Mouse (Mus musculus) left cerebral cortex, adult 9 months (tissue): ENCODE measurements around the gene Pde4dip.

Experiments
- DNase-seq, 2 experiments: peaks; one replicate each; pipeline ENCODE4 v3.0.0; 2022; ENCODE audit warnings: low spot score in 2 of 2

The Pde4dip gene

DNA sequence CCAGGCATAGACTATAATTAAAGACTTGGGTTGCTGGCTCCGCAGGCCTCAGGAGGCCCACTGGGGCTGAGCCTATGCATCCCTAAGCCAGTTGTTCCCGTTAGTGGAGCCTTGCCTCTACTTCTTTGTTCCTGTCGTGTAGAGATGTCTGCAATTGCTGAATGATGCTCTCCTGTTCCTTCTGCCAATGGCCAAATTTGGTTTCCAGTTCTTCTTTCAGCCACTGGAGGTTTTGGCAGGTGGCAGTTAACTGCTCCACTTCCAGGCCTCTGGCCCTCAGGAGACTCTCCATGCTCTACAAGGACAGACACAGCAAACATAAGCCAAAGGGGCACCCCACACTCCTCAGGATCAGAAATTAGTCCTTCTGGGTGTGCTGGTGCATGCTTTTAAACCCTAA lies 135.6 kb downstream of the Pde4dip start:
- no peak for DNase-seq

DNA sequence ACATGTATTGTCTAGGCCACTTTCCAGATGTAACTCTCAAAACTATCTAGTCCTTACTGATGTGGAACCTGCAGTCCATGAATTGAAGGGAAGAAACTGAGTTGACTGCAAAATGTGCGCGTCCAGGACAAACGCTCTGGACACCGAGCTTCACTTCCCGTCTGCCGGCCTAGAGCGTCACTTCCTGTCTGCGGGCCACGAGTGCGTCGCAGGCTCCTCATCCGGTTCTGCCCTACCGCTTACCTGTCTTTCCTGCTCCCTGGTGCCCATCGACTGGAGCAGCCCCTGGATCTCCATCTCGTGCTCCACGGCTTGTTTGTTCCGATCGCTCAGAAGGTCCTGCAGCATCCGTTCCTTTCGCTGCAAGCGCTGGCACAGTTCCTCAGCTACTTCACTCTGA lies 136.9 kb downstream of the Pde4dip start:
- DNase-seq, result no peak

DNA sequence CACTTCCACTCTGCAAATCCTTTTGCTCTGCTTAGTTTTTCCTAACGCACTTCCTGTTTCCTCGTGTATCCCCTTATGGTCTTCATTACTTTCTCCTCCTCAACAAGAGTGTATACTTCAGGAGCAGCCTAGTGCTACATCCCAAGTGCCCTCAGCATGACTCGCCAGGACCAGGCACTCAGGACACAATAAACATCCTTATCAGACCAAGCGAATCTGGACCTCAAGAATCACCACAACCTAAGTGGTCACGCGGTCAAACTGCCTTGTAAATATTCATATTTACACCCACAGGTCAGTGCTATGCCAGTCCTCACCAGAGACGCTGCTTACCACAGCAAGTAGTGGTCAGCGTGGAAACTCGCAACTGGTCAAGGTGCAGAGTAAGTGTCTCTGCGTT lies 139.7 kb downstream of the Pde4dip start:
- no peak for DNase-seq

DNA sequence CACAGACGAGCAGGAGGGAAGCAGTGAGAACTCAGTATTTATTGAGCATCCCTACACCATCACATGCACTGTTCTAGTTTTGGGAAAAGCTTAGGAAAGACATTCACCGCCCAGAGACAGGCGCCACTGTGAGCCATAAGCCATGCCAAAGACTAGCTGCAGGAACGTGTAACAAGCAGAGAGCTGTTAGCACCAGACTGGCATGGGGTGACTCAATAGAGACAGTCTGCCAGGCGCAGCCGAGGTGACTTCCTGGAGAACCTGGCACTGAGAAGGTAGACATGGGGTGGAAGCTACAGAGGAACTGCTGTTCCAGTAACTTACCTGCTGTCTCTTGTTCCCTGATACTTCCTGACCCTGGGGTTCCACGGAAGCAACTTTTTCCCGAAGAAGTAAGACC lies 145.7 kb downstream of the Pde4dip start:
- DNase-seq, result no peak

DNA sequence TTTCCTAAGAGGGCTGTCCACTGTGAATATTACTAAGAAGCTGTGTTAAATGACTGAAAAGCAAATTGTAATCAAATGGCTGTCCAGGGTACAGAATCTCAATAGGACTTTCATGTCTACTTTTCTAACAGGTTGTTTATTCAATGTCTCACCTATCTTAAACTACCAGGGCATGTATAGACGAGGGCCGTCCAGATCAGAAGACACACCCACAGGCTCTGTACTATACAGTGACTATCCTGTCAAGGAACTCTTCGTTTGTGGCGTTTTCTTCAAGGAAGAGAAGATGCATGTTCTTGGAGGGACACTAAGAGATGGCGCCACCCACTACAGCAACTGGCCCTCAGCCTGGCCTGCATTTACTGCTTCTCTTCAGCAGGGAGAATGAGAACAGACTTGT lies 152.9 kb downstream of the Pde4dip start:
- no peak for DNase-seq

DNA sequence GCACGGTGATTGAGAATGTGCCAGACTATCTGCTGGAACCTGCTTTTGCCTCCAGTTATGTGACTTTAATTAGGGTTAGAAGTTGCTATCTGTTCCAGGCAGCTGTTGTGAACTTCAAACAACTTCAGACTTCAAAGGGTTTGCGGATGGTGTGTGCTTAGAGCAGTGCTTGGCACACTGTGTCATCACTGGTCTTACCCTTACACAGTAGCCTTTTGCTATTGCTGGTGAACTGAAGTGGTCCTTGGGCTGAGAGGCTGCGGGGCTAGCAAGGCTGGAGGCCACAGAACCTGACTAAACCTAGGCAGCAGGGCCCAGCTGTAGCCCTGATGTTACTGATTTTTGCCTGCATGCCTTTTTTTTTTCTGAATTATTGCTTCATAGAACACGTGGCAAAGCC lies 154.2 kb downstream of the Pde4dip start:
- DNase-seq, result no peak

DNA sequence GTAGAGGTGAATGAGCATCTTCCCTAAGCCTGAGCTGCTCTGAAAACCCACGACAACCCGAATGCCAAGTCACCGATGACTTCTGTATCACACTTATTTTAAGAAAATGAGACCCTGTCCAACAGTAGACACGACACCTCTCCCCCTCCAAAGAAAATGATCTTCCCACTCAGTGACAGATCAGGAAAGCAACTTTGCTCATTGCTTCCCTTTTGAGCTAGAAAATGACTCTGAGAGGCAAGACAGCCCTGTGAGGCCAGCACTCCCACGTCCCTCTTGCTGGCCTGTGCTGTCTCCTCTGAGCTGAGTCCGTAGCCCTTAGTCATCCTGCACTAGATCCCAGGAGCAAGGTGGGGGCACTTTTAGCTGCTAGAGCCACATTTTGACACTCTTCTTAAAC lies 155.9 kb downstream of the Pde4dip start:
- peak in 1 of 2 experiments; percentile 31 for DNase-seq

DNA sequence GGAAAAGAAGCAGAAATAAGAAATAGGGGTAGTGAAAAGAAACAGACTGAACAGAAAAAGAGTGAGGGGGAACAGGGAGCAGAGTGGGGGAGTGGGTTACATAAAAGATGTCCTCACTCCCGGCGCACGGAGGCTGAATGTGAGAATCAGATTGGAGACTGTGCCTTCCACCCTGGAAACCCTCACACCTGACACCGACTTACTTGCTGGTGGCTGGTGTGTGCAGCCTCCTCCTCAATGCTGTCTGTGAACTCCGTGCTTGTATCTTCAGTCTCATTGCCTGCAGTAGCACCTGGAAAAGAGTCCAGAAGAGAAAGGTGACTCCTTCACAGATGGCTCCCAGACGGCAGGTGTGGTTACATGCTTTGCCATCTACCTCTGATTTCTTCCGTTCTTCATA lies 157.9 kb downstream of the Pde4dip start:
- DNase-seq, result no peak

DNA sequence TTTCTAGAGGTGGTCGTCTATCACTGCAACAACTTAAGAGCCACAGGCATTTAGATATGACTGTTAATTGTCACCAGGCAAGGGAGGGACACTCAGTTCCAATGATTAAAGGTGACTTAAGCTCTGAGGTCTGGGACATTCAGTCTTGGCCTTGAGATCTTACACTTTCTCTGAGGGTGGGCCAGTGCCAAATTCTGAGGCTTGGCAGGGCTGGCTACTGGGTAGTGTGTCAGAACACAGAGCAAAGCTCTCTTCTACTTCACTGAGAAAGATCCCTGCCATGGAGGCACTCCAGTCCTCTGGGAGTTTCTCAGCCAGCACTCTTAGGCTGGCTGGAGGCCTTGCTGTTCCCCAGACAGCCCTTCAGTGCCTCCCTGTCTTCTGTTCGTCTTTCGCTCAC lies 158.4 kb downstream of the Pde4dip start:
- no peak for DNase-seq

DNA sequence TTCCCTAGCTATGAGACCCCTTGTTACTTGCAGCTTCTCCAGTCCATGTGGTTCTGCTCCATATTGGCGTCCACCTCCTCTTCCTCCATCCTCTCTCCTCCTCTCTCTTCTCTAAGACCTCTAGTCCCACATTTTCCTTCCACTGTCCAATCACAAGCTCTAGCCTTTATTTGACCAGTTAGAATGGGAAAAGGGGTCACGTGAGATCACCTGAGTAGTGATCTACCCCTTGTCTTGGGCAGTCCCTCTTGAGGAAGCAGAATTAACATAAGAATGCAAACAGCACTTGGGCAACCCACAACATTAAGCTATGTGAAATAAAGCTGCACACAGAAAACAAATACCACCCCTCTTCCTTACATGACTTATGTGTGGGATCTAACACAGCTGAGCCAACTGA lies 160.7 kb downstream of the Pde4dip start:
- no peak for DNase-seq

DNA sequence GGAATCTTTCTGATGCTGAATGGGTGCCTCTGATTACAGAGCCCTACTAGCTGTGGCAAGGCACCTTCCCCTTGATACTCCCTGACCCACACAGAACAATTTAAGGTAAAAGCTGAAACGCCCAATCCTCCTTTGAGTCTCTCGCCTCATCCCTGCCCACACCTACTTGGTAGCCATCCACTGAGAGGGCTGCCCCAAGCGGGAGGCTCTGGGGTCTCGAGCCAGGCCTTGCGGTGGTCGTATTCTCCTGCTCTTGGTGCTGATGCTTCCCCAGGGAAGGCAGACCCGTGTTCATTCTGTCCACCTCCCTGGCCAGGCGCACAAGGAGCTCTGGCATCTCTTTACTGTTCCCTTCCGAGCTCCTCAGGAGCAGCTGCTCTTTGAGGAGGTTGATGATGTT lies 169.4 kb downstream of the Pde4dip start:
- DNase-seq, result no peak

DNA sequence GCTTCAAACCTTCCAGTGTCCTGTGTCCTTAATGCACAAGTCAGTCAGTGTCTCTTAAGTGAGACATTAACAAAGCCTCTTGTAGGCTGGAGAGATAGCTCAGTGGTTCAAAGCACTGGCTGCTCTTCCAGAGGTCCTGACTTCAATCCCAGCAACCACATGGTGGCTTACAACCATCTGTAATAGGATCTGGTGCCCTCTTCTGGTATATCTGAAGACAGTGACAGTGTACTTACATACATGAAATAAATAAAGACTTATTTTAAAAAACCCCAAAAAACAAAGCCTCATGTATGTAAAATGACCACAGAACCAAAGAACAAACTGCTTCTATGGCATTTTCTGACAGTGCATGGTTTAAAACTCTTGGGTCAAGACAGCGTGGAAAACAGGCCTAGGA lies 172.6 kb downstream of the Pde4dip start:
- no peak for DNase-seq

DNA sequence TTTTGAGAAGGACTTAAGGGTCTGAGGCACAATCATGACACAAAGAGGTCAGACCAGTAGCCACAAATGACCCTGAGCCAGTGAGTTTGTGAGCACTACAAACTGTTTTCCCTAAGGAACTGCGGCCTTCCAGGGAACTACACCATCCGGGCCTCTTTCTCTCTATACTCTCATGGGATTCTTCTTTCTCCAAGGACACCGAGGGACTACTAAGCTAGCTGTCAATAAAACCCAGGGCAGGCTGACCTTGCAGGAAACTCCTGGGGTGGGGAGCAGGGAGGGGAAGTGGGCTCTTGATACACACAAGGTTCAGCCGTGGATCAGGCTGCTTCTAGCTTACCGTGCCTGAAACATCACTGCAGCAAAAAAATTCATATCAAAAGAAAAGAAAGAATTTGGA lies 177.6 kb downstream of the Pde4dip start:
- no peak for DNase-seq

DNA sequence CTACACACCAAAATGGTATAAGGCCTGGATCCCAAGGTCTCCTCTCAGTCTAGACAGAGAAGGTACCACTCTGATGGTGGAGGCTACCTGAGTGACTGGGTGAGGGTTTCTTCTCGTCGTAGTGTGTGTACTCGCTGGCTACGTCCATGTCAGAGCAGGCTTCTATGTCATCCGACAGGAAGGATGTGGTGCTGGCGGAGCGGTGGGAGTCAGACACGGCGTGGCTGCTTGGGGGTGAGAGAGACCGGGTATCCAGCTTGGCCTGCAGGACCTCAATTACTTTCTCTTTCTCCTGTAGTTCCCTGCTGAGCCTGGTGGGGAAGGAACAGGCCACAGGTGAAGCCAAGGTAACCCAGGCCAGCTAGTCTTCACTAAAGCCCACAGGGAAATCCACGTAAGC lies 178.4 kb downstream of the Pde4dip start:
- DNase-seq, result no peak

DNA sequence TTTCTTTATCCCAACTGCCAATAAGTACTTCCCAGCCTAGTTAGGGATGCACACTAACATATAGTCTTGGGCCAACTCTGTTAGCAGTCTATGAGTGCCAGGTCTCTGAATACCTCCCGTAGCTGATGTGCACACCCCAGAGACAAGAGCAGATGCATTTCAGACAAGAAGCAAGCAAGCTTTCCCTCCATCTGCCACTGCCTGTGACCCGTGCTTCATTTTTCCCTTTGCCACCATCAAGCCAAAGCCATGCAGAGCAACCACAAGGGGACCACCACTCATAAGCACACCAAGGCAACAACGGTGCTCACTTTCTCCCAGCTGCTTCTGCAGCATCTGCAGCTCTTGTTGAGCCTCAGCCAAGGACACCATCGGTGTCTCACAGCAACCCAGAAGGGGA lies 181.9 kb downstream of the Pde4dip start:
- DNase-seq, result no peak

DNA sequence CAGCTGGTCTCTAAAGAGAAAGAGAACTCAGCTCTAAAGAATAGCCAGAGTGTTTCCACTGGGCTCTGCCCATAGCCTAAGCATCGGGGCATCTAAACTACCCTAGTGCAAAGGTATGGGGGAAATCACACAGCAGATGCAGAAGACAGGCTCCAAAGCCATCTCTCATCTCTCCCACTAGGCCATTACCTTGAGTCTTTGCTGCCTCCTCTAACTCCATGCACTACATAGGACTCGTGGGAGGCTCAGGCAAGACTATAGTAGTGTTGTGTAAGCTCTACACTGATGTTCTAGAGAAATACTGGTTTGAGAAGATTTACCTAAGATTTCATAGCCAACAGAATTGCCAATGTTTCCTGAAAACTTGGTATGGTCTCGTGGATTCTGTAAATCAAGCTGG lies 183.0 kb downstream of the Pde4dip start:
- DNase-seq, result no peak

DNA sequence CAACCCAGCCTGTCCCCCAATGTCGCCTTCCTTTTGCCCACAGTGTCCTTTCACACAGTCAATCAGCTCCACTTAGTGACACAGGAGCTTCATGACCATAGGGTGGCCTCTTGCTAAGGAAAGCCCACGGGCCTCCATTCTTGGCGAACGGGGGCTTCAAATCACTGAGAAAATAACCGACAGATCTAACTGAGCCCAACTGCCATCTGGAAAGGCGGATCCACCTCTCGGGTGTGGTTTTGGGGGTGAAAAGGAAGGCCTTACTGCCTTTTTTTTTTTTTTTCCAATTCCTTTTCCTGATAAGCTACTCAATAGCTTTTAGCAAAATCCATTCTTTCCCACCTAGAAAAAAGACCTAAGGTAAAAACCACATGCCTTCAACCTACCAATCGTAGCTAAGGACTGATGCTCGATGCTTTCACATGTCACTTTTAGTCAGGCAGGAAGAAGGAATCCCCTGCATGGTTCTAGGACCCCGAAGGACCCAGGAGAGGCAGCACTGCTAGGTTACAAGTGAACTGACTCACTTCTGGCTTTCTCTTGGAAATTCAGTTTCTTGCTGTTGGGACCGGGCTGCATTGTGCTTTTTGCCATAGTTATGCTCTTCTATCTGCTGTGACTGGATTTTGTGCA lies 185.9 kb downstream of the Pde4dip start:
- no peak for DNase-seq

DNA sequence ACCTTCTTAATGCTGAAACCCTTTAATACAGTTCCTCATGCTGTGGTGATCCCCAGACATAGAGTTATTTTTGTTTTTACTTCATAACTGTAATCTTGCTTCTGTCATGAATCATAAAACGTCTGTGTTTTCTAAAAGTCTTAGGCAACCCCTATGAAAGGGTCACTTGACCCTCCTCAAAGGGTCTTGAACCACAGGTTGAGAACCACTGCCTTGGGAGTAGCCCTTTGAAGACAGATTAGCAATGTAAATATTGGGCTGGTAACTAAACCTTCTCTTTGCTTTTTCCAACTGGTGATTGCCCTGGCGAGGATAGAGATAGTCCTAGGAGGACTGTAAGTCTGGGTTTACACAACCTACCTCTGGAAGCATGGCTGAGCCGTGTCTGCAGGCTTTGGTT lies 187.3 kb downstream of the Pde4dip start:
- DNase-seq, result no peak

DNA sequence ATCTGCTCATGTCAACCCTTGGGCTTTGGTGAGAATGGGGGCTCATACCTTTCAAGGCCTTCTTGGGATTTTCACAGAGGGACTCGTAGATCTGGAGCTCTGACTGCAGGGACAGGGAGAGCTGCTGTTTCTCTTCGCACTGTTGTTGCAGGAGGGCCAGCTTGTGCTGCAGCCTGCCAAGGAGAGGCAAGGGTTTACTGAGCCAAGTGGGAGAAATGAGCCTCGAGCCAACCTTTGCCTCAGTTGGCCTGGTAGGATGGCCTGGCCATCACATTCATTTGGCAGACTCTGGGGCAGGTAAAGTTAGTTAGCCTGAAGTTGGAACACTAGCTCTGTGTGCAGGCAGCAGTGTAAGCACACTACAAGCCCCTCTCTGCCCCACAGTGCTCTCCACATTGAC lies 189.4 kb downstream of the Pde4dip start:
- DNase-seq, result no peak

DNA sequence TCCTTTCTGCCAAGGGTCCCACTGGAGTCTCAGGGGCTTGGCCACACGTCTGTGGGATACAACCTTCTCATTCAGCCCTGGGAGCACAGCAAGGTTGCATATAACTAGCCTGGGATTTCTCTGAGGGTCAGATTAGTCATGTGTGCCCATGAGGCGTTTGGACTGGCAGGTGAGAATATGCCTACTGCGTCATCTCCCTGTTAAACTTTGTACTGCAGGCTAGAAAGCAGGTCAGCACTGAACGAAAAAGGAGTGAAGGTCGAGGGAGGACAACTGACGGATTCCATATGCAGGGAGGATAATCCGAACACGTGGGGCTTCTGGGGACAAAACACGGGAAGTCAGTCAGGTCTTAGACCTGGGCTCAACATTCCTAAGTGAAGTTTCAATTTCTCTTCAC lies 191.2 kb downstream of the Pde4dip start:
- DNase-seq, result no peak

DNA sequence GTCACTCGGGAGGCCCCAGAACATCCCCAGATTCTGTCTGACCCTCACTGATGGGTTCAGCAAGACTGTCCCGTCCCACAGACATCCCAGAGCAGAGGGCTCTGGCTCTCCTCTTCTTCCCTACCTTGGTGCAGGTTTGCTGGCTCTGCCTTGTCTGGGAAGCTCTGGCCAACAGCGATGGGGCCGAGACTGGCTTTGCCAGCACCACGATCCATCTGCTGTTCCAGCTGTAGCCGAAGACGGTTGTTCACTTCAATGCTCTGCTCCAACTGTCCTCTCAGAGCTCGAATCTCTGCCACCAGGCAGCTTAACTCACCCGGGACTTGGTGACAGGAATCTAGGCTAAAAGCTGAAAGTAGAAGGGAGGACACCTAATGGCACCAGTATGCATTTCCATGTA lies 191.6 kb downstream of the Pde4dip start:
- no peak for DNase-seq

DNA sequence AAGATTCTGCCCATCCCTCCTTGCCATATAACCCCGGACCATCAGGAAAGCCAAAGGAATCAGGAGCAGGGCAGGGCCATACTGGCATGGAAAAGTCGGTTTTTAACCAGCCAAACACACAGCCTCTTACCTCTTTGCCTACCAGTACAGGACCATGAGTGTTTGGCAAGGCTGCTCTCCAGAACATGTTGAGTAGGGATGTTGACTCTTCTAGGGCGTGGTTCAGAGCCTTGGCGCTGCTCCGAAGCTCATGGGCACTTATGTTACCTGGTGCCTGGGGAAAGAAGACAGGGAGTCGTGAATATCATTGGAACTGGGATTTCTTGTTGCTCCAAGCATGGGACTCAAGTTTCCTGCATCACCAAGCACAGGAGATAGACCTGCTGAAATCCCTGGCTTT lies 194.7 kb downstream of the Pde4dip start:
- no peak for DNase-seq

DNA sequence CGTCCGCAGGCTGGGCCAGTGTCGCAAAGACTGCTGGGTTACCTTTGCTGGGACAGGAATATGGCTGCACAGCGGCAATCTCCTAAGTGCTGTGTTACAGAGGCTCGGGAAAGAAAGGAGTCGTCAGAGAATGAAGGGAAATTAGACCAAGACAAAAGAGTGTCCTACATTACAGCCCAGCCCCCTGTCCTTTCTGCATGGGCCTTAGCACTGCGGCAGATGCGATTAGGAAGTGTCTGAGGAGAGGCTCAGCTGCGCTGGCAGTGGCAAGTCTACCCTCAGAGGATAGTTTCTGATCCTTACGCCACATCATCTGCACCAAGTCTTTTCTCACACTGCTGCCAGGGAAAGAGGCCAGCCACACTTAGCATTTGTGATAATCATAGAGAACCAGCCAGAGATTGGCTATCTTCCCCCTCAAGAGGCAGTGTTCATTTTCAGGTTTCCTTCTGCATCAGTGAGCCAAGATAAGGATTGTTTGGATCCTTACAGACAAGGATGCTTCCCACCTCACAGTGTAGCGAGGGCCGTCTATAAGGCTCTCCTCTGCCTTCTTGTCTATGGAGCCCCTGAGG lies 197.0 kb downstream of the Pde4dip start:
- DNase-seq, result peak in 1 of 2 experiments; percentile 54

DNA sequence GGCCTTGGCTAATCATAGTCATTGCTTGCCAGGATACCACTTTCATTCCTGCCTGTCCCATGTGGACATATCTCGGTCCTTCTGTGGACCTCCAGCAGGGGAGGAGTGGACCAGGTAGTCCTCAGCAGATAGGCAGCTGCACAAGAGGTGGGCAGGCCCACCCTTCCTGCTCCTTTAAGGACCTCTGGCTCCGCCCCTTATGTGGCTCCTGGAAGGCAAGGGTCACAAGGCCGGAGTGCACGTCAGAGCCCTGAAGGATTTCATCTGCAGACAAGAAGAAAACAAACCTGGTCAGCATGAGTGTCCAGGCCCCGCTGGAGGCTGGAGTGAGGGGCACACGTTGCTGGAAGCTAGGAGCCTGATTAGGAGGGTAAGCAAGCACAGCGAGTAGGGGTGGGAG lies 197.9 kb downstream of the Pde4dip start:
- DNase-seq, result no peak
